12 mouse cellular contexts compared by ENCODE assay signal in the genomic region with DNA sequence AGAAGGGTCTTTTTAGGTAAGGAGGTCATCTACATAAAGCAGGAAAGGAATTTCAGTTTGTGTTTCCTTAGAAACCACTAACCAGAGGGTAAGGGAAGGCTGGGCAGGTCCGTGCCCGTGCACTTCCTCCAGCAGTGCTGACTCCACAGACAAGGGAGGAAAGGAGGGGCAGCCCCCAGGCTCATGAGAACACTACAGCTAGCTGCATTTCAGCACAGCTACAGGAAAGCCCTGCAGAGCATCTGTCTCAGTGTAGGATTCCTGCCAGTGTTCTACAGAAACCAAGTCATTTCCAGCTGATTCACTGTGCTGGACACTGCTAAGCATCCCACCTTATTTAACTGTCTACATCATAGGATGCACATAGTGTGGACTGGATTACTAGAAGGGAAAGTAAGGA. TPM values are rescaled to one million over a fixed set of nuclear protein-coding genes. Genes with fewer than 3 reads are reported as not detected.
DNase-seq lines count a peak whose midpoint lies in the region; ATAC-seq and TF ChIP-seq lines count a peak whose summit lies in the region.
"Had no signal": no experiment of that assay in that cellular context is flagged by ENCODE, and none has a peak within 500 bp of the region (broad histone marks: within the 10 kb centered on the region; RNA-seq: fewer than 3 reads in every experiment).

No protein-coding gene starts in this region.

- H3K36me3 ChIP-seq in intestine, embryonic 16.5 days (ENCODE audit: control insufficient read depth, insufficient read depth, low read length) = peaks cover 23% of the 10 kb centered on the region
- H3K36me3 ChIP-seq in intestine, embryonic 15.5 days = peaks cover 42% of the 10 kb centered on the region
- H3K36me3 ChIP-seq in lung, embryonic 16.5 days (ENCODE audit: control insufficient read depth, insufficient read depth, low read length) = peaks cover 24% of the 10 kb centered on the region
- H3K36me3 ChIP-seq in embryonic facial prominence, embryonic 11.5 days (replicated peaks; ENCODE audit: control insufficient read depth, insufficient read depth, low read depth, low read length) = peaks cover 11% of the 10 kb centered on the region

- H3K4me2 ChIP-seq in intestine, embryonic 16.5 days (ENCODE audit: low read depth, low read length) = no peak overlapping the region
- H3K4me2 ChIP-seq in intestine, embryonic 15.5 days (replicated peaks) = no peak overlapping the region
- H3K4me2 ChIP-seq in lung, embryonic 16.5 days (ENCODE audit: low read depth, low read length) = no peak overlapping the region
- H3K4me2 ChIP-seq in embryonic facial prominence, embryonic 11.5 days (ENCODE audit: low read depth, low read length) = no peak overlapping the region
- H3K4me2 ChIP-seq: hindbrain, embryonic 13.5 days; neural tube, embryonic 13.5 days had no signal

- H3K27ac ChIP-seq in intestine, embryonic 16.5 days (ENCODE audit: low read length) = peak overlapping the region; percentile 43; the same call in 1 of the 2 replicates
- no peak overlapping the region for H3K27ac ChIP-seq in intestine, embryonic 15.5 days
- H3K27ac ChIP-seq in lung, embryonic 16.5 days (ENCODE audit: low read length) = peak overlapping the region; percentile 28
- no peak overlapping the region for H3K27ac ChIP-seq in embryonic facial prominence, embryonic 11.5 days (replicated peaks; ENCODE audit: low read depth, low read length)
- 0 out of 2 replicates have a peak overlapping the region, but pooled peaks have one; percentile 16 for H3K27ac ChIP-seq in olfactory bulb, adult 2 months (ENCODE audit: insufficient read depth, low read depth, low read length)
- H3K27ac ChIP-seq: hindbrain, embryonic 13.5 days; neural tube, embryonic 13.5 days had no signal

- H3K4me3 ChIP-seq in intestine, embryonic 16.5 days (ENCODE audit: low read length) = no peak overlapping the region
- no peak overlapping the region for H3K4me3 ChIP-seq in intestine, embryonic 15.5 days (replicated peaks)
- H3K4me3 ChIP-seq in lung, embryonic 16.5 days (ENCODE audit: low read length) = no peak overlapping the region
- H3K4me3 ChIP-seq in lung, adult 2 months (replicated peaks; ENCODE audit: extremely low read depth, low read depth, low read length) = no peak overlapping the region
- no peak overlapping the region for H3K4me3 ChIP-seq in embryonic facial prominence, embryonic 11.5 days (ENCODE audit: low read depth, low read length)
- no peak overlapping the region for H3K4me3 ChIP-seq in olfactory bulb, adult 2 months (ENCODE audit: insufficient read depth, low read depth, low read length)
- H3K4me3 ChIP-seq: hindbrain, embryonic 13.5 days; neural tube, embryonic 13.5 days had no signal

- H3K4me1 ChIP-seq in intestine, embryonic 16.5 days (ENCODE audit: control insufficient read depth, insufficient read depth, low read length) = peaks cover 3% of the 10 kb centered on the region; the same call in 1 of the 2 replicates
- H3K4me1 ChIP-seq in intestine, embryonic 15.5 days (replicated peaks) = peaks cover 6% of the 10 kb centered on the region; the same call in 1 of the 2 replicates
- H3K4me1 ChIP-seq in lung, embryonic 16.5 days (replicated peaks; ENCODE audit: control insufficient read depth, insufficient read depth, low read length) = no peaks in the 10 kb centered on the region; the same call in 1 of the 2 replicates
- no peaks in the 10 kb centered on the region for H3K4me1 ChIP-seq in lung, adult 2 months (ENCODE audit: control insufficient read depth, insufficient read depth, low read length)
- H3K4me1 ChIP-seq in embryonic facial prominence, embryonic 11.5 days (ENCODE audit: control insufficient read depth, insufficient read depth, low read length) = no peaks in the 10 kb centered on the region
- peaks cover 17% of the 10 kb centered on the region for H3K4me1 ChIP-seq in olfactory bulb, adult 2 months (ENCODE audit: control insufficient read depth, insufficient read depth, low read length)
- H3K4me1 ChIP-seq: hindbrain, embryonic 13.5 days; neural tube, embryonic 13.5 days had no signal

- peak; percentile 65; the same call in 1 of the 2 replicates for ATAC-seq in intestine, embryonic 16.5 days
- ATAC-seq in intestine, embryonic 15.5 days = no peak
- peak; percentile 59 for ATAC-seq in lung, embryonic 16.5 days (ENCODE audit: low read depth)
- no peak for ATAC-seq in embryonic facial prominence, embryonic 11.5 days (replicated peaks; ENCODE audit: insufficient number of reproducible peaks, low FRiP score, low TSS enrichment, low read depth)

- no peaks in the 10 kb centered on the region for H3K27me3 ChIP-seq in intestine, embryonic 16.5 days (replicated peaks; ENCODE audit: control insufficient read depth, insufficient read depth, low read length)
- H3K27me3 ChIP-seq in intestine, embryonic 15.5 days (replicated peaks) = no peaks in the 10 kb centered on the region
- no peaks in the 10 kb centered on the region for H3K27me3 ChIP-seq in lung, embryonic 16.5 days (ENCODE audit: control insufficient read depth, insufficient read depth, low read depth, low read length)
- no peaks in the 10 kb centered on the region for H3K27me3 ChIP-seq in embryonic facial prominence, embryonic 11.5 days (ENCODE audit: control insufficient read depth, insufficient read depth, low read length)
- H3K27me3 ChIP-seq: hindbrain, embryonic 13.5 days; neural tube, embryonic 13.5 days had no signal

- no peaks in the 10 kb centered on the region for H3K9me3 ChIP-seq in intestine, embryonic 16.5 days (ENCODE audit: control insufficient read depth, low read length)
- H3K9me3 ChIP-seq in intestine, embryonic 15.5 days = no peaks in the 10 kb centered on the region
- no peaks in the 10 kb centered on the region for H3K9me3 ChIP-seq in lung, embryonic 16.5 days (ENCODE audit: control insufficient read depth, low read length)
- no peaks in the 10 kb centered on the region for H3K9me3 ChIP-seq in embryonic facial prominence, embryonic 11.5 days (replicated peaks; ENCODE audit: control insufficient read depth, low read length)
- H3K9me3 ChIP-seq: hindbrain, embryonic 13.5 days; neural tube, embryonic 13.5 days had no signal

- TF ChIP-seq CTCF in lung, adult 2 months (IDR thresholded peaks at IDR 0.05; ENCODE audit: insufficient read depth, low read length) = no peak
- TF ChIP-seq CTCF in olfactory bulb, adult 2 months (IDR thresholded peaks at IDR 0.05; ENCODE audit: insufficient read depth, low read depth, low read length) = no peak

- H3K9ac ChIP-seq in intestine, embryonic 16.5 days (ENCODE audit: low read depth, low read length) = no peak overlapping the region
- no peak overlapping the region for H3K9ac ChIP-seq in intestine, embryonic 15.5 days
- no peak overlapping the region for H3K9ac ChIP-seq in lung, embryonic 16.5 days (ENCODE audit: low read length)
- H3K9ac ChIP-seq in embryonic facial prominence, embryonic 11.5 days (replicated peaks; ENCODE audit: low read length) = no peak overlapping the region
- H3K9ac ChIP-seq: hindbrain, embryonic 13.5 days; neural tube, embryonic 13.5 days had no signal

- WGBS in intestine, embryonic 16.5 days = 35% methylated on average over 2 of the region's 2 CpGs
- 21% methylated on average over 2 of the region's 2 CpGs for WGBS in intestine, embryonic 15.5 days
- 14% methylated on average over 2 of the region's 2 CpGs for WGBS in lung, embryonic 16.5 days
- WGBS in lung, adult 2 months = 23% methylated on average over 2 of the region's 2 CpGs
- 52% methylated on average over 2 of the region's 2 CpGs for WGBS in embryonic facial prominence, embryonic 11.5 days
- WGBS in olfactory bulb, adult 2 months = 13% methylated on average over 2 of the region's 2 CpGs

- no peak for DNase-seq in lung, adult 2 months
- peak; percentile 15 for DNase-seq in embryonic facial prominence, embryonic 11.5 days (ENCODE audit: low spot score)
- DNase-seq in left cerebral cortex, adult 11 months (ENCODE audit: low spot score) = no peak
- DNase-seq: cerebellum, postnatal 10 days; gastrocnemius, postnatal 14 days; right cerebral cortex, postnatal 4 days had no signal

- no peak for TF ChIP-seq POLR2A in lung, adult 2 months (IDR thresholded peaks at IDR 0.05; ENCODE audit: borderline replicate concordance, extremely low read depth, low read depth, low read length)
- no peak for TF ChIP-seq POLR2A in olfactory bulb, adult 2 months (IDR thresholded peaks at IDR 0.05; ENCODE audit: insufficient read depth, low read depth, low read length)

RNA-seq across cellular contexts. Expression of a gene that starts 27.0 kb away (rescaled TPM):
- polyA plus RNA-seq in intestine, embryonic 16.5 days (2015; fragmentation: Nextera tagmentation; extraction: Ambion mirVana) = 15.8 and 17.1 TPM in 2 replicates
- polyA plus RNA-seq in intestine, embryonic 15.5 days (2015; fragmentation: Nextera tagmentation; extraction: Ambion mirVana) = 15.6 and 17.4 TPM in 2 replicates
- 14.3 and 17.9 TPM in 2 replicates for polyA plus RNA-seq in lung, embryonic 16.5 days (2015; fragmentation: Nextera tagmentation; extraction: Ambion mirVana)
- 16.6 and 19.5 TPM in 2 replicates for polyA plus RNA-seq in lung, adult 2 months (2012; rRNA removed)
- polyA plus RNA-seq in embryonic facial prominence, embryonic 11.5 days (2014; fragmentation: Nextera tagmentation; extraction: Ambion mirVana) = 23.5 and 29.2 TPM in 2 replicates
- not detected in 2 replicates for polyA plus RNA-seq in olfactory bulb, adult 2 months (2012; ENCODE audit: insufficient read depth, insufficient read length, low replicate concordance, missing spikeins)

RNA-seq across cellular contexts. Expression of a gene that starts 50.2 kb away (rescaled TPM):
- 2.0 and 2.4 TPM in 2 replicates for polyA plus RNA-seq in intestine, embryonic 16.5 days (2015; fragmentation: Nextera tagmentation; extraction: Ambion mirVana)
- polyA plus RNA-seq in intestine, embryonic 15.5 days (2015; fragmentation: Nextera tagmentation; extraction: Ambion mirVana) = 2.0 and 3.1 TPM in 2 replicates
- polyA plus RNA-seq in lung, embryonic 16.5 days (2015; fragmentation: Nextera tagmentation; extraction: Ambion mirVana) = 1.7 and 1.9 TPM in 2 replicates
- polyA plus RNA-seq in lung, adult 2 months (2012; rRNA removed) = 1.8 and 9.0 TPM in 2 replicates
- 0.49 and 0.57 TPM in 2 replicates for polyA plus RNA-seq in embryonic facial prominence, embryonic 11.5 days (2014; fragmentation: Nextera tagmentation; extraction: Ambion mirVana)
- not detected in 2 replicates for polyA plus RNA-seq in olfactory bulb, adult 2 months (2012; ENCODE audit: insufficient read depth, insufficient read length, low replicate concordance, missing spikeins)

RNA-seq across cellular contexts. Expression of a gene that starts 55.7 kb away (rescaled TPM):
- 8.1 TPM in 2 replicates for polyA plus RNA-seq in intestine, embryonic 16.5 days (2015; fragmentation: Nextera tagmentation; extraction: Ambion mirVana)
- 9.6 and 10.3 TPM in 2 replicates for polyA plus RNA-seq in intestine, embryonic 15.5 days (2015; fragmentation: Nextera tagmentation; extraction: Ambion mirVana)
- 7.1 and 7.6 TPM in 2 replicates for polyA plus RNA-seq in lung, embryonic 16.5 days (2015; fragmentation: Nextera tagmentation; extraction: Ambion mirVana)
- polyA plus RNA-seq in lung, adult 2 months (2012; rRNA removed) = 3.8 TPM in 2 replicates
- polyA plus RNA-seq in embryonic facial prominence, embryonic 11.5 days (2014; fragmentation: Nextera tagmentation; extraction: Ambion mirVana) = 7.5 and 7.8 TPM in 2 replicates
- not detected in 2 replicates for polyA plus RNA-seq in olfactory bulb, adult 2 months (2012; ENCODE audit: insufficient read depth, insufficient read length, low replicate concordance, missing spikeins)

Comparison
In these comparisons a context has a peak if more than half of its experiments do, and no peak if none do; other contexts are left out.
1. ATAC-seq: peak in intestine, embryonic 16.5 days (single experiment) and lung, embryonic 16.5 days (single experiment); none in intestine, embryonic 15.5 days (single experiment) and embryonic facial prominence, embryonic 11.5 days (single experiment).
2. H3K27ac ChIP-seq: peak in intestine, embryonic 16.5 days (single experiment), lung, embryonic 16.5 days (single experiment) and olfactory bulb, adult 2 months (single experiment); none in intestine, embryonic 15.5 days (single experiment) and embryonic facial prominence, embryonic 11.5 days (single experiment).